Mouse (Mus musculus): Measurements from ENCODE around the gene Mrps11.

GRCm38 (mm10) chr7:78827749-78828362 is 44.9 kb downstream of the Mrps11 start:
- TF ChIP-seq ZC3H11A (IDR thresholded peaks at IDR 0.05; ENCODE audit: borderline replicate concordance, low read depth, low read length) (no peak), CHD2 (IDR thresholded peaks at IDR 0.05; ENCODE audit: low read depth, low read length) (no peak), HCFC1 (IDR thresholded peaks at IDR 0.05; ENCODE audit: borderline replicate concordance, insufficient read depth, low read length) (no peak)
